Mouse (Mus musculus): ENCODE measurements around the gene Acly. TPM values are rescaled to one million over a fixed set of nuclear protein-coding genes. Genes with fewer than 3 reads are reported as not detected.

Acly gene
- 2,639 and 2,906 TPM in 2 replicates for polyA plus RNA-seq (2012; ENCODE audit: insufficient read depth, insufficient read length, missing spikeins)

DNA sequence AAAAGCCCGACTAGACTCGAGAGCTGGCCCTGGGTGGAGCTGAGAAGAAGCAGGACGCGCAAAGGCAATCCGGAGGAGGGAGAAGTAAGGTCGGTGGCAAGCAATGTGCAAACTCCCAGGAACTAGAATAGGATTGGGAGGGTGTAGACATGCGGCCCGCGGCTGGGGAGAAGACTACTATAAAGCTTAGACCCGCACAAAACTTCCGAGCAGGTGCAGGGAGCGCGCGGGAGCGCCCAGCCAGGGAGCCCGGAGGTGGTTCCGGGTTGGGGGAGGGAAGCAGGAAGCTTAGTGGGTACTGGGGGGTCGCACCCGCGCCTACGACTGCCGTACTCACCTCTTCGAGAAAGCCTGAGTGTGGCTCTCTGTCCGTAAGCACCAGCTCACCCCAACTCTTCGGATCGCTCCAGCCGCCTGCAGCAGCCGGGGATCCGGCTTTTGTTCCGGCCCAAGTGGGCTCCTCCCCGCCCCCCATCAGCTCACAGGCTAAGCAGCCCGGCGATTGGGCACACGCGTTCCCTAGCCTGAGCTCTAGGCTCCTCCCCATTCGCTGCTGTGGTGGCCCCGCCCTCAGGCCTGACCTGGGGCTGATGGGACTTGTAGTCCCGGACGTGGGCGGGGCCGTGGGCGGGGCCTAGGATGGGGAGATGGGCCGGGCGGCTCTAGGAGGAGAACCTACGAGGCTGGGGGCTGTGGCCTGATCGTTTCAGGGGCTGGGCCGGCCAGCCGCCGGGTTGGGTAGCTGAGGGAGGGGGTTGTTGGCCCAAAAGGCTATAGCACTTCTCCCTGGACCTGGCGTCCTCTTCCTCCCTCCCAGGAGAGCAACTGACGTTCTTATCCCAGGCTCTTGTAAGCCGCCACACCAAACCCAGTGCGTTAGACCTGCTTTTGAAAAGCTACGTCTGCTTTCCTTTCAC lies at the start of gene Acly:
Acly (minus strand) TSS at position 543 of the 917 bp plus-strand sequence.
- Histone ChIP-seq H3K27ac (replicated peaks; ENCODE audit: low read depth, low read length) (peak within 1 kb of the TSS; percentile 41), H3K4me3 (ENCODE audit: insufficient read depth, low read depth, low read length) (peak within 1 kb of the TSS; percentile 84), H3K4me1 (ENCODE audit: control insufficient read depth, insufficient read depth, insufficient read length, low read length) (peaks cover 18% of the 10 kb centered on the region)

DNA sequence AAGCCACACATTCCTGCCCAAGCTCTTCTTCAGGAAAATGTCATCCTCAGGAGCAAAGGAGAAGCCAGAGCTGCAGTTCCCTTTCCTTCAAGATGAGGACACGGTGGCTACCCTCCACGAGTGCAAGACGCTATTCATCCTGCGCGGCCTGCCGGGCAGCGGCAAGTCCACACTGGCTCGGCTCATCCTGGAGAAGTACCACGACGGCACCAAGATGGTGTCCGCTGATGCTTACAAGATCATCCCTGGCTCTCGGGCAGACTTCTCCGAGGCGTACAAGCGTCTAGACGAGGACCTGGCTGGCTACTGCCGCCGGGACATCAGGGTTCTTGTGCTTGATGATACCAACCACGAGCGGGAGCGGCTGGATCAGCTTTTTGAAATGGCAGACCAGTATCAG lies 48.5 kb upstream of the Acly start:
- Histone ChIP-seq H3K27ac (replicated peaks; ENCODE audit: low read depth, low read length) (no peak overlapping the region), H3K4me1 (ENCODE audit: control insufficient read depth, insufficient read depth, insufficient read length, low read length) (no peaks in the 10 kb centered on the region; the same call in 1 of the 2 replicates), H3K4me3 (ENCODE audit: insufficient read depth, low read depth, low read length) (no peak overlapping the region)

DNA sequence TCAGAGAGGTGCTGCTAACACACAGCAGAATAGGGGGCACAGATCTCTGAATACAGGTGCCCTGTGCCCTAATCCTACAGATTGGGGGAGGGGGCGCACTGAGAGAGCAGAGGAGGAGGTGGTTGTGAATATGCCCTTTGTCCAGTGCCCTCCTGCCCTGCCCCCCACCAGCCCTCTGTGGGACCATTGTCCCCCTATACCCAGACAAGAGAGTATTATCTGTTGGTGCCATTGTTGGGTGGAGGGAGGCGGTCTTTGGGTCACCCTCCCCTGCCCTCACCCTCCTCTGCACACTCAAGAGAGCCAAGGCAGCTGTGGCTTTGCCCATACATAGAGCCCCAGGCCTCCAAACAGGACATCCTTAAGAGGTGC lies 47.7 kb upstream of the Acly start:
- Histone ChIP-seq H3K4me3 (ENCODE audit: insufficient read depth, low read depth, low read length) (peak overlapping the region; percentile 96), H3K4me1 (ENCODE audit: control insufficient read depth, insufficient read depth, insufficient read length, low read length) (no peaks in the 10 kb centered on the region; the same call in 1 of the 2 replicates), H3K27ac (replicated peaks; ENCODE audit: low read depth, low read length) (no peak overlapping the region)

DNA sequence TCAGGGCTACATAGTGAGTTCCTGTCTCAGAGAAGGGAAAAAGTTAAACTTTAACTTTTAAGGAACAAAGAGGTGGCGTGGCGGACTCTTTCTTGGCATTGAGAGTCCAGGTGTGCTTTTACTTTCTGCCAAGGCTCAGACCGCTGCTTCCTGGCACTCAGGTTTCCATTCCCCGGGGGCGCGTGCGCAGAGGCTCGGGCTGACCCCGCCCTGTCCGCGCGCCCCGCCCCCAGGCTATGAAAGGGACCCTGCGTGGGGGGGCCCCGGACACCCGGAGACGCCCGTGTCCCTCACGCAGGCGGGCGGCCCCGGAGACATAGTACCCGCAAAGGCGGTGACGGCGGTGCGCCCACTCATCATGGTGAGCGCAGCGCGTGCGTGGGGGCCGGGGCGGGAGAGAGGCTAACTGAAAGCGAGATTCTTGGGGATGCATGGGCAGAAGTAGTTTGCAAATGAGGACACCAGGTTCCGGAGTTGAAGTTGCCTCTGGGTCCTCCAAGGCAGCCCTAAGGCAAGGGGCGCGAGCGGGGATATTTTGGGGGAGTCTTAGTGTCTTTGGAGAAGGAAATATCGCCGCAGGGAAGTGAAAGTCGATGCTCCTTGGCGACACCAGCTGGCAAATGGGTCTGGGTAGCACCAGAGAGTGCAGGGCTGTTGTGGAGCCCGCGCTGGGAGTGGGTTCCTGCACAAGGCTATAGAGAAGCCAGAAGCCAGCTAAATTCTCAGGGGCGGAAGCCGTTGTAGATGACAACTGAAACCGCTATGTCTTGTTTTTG lies 47.1 kb upstream of the Acly start, which contains the start of gene Cnp:
Cnp (plus strand) TSS at position 197 of the 776 bp plus-strand sequence.
- Histone ChIP-seq H3K4me3 (ENCODE audit: insufficient read depth, low read depth, low read length) (peak within 1 kb of the TSS; percentile 96), H3K27ac (replicated peaks; ENCODE audit: low read depth, low read length) (peak within 1 kb of the TSS; percentile 77), H3K4me1 (ENCODE audit: control insufficient read depth, insufficient read depth, insufficient read length, low read length) (no peaks in the 10 kb centered on the region; the same call in 1 of the 2 replicates)

DNA sequence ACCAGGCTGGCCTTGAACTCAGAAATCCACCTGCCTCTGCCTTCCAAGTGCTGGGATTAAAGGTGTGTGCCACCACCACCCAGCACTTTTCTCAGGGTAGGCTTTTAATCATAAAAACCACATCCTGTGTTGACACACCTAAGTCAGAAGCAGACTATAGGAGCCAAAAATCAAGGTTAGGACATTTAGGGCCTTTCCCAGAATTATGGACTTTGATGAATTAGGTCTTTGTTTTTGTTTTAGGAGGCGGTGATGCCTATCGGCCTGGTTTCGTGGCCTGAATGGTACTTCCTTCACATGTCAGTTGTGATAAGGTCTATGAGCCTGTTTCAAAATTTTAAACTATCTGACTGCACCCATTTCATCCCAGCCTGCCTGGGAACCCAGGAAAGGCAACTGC lies 46.4 kb upstream of the Acly start:
- no peaks in the 10 kb centered on the region; the same call in 1 of the 2 replicates for H3K4me1 ChIP-seq (ENCODE audit: control insufficient read depth, insufficient read depth, insufficient read length, low read length)
- peak overlapping the region; percentile 96 for H3K4me3 ChIP-seq (ENCODE audit: insufficient read depth, low read depth, low read length)
- peak overlapping the region; percentile 60 for H3K27ac ChIP-seq (replicated peaks; ENCODE audit: low read depth, low read length)

DNA sequence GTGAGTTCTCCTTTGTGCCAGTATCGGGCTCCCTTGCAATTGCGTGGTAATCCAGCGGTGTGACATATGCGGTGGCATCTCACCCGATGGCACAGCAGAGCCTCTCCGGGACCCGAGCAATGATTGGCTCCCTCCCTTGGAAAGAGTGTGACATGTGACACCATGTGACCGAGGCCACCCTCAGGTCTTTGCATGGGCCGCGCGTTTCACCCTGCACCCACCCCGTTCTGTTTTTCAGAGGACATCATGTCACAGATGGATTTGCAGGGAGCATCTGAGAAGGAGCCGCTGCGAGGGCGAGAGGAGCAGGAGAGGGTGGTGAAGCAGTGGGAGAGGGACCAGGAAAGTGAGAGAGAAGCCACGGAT lies 43.4 kb upstream of the Acly start:
- Histone ChIP-seq H3K4me3 (ENCODE audit: insufficient read depth, low read depth, low read length) (peak overlapping the region; percentile 42), H3K4me1 (ENCODE audit: control insufficient read depth, insufficient read depth, insufficient read length, low read length) (no peaks in the 10 kb centered on the region), H3K27ac (replicated peaks; ENCODE audit: low read depth, low read length) (0 out of 2 replicates have a peak overlapping the region, but pooled peaks have one; percentile 28)

DNA sequence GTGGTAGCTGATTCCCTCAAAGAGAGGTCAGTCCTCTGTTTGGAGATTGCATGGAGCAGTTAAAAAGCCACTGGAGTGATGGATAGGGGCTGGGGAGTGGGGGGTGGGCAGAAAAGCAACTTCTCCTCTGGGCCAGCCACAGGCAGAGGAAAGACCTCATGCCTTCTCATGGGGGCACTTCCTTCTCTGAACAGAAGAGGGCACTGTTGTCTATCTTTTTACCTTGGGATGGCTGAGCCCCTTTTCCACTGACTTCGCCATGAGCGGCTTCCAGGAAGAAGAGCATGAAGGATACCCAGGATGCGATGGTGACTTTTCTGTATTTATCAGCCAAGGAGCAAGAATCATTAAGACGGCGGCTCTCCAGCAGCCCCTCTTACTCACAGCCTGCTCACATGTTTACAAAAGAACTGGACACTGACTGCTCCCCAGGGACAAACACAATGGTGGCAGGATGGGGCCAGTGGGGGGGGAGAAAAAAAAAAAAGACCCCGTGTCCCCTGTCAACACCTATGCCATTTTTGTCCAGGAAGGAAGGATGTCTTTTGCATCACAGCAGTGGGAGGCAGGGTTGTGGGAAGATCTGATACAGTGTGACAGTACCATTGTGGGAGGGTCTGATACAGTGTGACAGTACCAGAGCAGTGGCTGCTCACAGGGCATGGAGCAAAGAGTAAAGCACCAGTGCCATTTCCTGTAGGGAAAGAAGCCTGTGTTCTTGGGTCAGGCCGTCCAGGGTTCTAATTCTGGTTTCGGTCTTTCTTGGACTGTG lies 42.8 kb upstream of the Acly start:
- Histone ChIP-seq H3K4me1 (ENCODE audit: control insufficient read depth, insufficient read depth, insufficient read length, low read length) (no peaks in the 10 kb centered on the region), H3K4me3 (ENCODE audit: insufficient read depth, low read depth, low read length) (peak overlapping the region; percentile 42), H3K27ac (replicated peaks; ENCODE audit: low read depth, low read length) (no peak overlapping the region)

DNA sequence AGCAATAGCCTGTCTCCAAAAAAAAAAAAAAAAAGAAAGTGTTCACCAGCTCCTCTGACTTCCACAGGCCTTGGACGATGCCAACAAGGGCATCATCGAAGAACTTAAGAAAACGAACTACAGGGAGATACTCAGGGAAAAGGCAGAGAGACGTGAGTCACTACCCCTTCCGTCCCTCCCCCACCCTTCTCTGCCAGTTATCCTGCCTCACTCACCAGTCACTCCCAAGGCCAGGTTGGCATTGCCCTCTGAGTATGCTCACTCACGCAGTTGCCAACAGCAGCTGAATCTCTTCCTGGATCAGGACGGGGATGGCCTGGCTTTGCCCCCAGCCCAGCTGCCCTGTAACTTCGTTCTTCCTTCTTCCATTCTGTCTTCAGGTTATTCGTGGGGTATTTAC lies 42.0 kb upstream of the Acly start:
- Histone ChIP-seq H3K27ac (replicated peaks; ENCODE audit: low read depth, low read length) (no peak overlapping the region), H3K4me1 (ENCODE audit: control insufficient read depth, insufficient read depth, insufficient read length, low read length) (no peaks in the 10 kb centered on the region), H3K4me3 (ENCODE audit: insufficient read depth, low read depth, low read length) (no peak overlapping the region)

DNA sequence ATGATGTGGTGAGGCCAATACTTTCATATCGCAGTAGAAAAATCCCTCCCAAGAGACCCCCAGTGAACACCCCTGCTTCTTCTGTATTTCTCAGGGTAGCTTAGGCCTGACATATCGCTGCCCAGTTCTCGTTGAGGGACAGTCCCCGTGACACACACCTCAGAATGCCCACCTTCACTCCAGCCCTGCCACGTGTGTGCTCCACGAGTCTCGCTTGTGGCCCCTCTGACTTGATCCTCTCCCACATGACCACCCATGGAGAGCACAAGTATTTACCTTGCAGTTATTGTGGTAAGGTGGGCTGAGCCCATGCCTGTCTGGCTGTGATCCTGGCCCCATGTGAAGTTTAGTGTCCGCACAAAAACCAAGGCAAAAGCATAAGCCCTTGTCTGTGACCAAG lies 40.9 kb upstream of the Acly start:
- H3K4me3 ChIP-seq (ENCODE audit: insufficient read depth, low read depth, low read length) = no peak overlapping the region
- H3K4me1 ChIP-seq (ENCODE audit: control insufficient read depth, insufficient read depth, insufficient read length, low read length) = no peaks in the 10 kb centered on the region
- H3K27ac ChIP-seq (replicated peaks; ENCODE audit: low read depth, low read length) = no peak overlapping the region

DNA sequence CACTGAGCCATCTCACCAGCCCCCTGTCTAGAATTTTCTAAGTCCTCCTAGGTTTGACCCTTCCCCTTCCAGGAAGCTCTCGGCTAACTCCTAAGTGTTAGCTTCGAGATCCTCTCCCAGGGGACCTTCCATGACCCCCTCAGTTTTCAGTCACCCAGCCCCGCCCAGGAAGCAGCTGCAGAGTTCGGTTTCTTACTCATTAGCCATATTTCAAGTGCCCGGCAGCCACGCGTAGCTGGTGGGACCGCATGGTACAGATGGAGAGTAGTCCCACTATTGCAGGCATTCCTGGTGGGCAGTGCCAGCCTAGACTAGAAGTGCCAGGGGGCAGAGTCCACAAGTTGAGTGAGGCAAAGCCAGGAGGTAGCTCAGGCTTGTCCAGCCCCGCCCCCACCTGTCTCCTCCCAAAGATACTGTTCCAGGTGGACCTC lies 40.0 kb upstream of the Acly start:
- Histone ChIP-seq H3K4me1 (ENCODE audit: control insufficient read depth, insufficient read depth, insufficient read length, low read length) (no peaks in the 10 kb centered on the region), H3K4me3 (ENCODE audit: insufficient read depth, low read depth, low read length) (no peak overlapping the region), H3K27ac (replicated peaks; ENCODE audit: low read depth, low read length) (no peak overlapping the region)

DNA sequence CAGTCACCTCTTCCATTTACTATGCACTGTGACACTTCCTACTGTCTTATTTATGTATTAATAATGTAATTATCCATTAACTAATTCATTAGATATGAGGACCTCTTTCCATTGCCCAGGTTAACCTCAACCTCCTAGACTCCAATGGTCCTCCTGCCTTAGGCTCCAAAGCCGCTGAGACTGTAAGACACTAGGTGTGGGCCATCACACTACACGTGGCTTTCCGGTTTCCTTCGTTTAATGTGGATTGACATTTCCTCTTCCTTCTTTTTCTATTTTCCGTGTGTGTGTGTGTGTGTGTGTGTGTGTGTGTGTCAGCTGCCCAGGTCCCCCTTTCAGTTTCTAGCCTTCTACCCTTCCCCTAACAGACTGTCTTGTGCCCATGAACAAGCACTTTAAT lies 39.4 kb upstream of the Acly start:
- no peak overlapping the region for H3K27ac ChIP-seq (replicated peaks; ENCODE audit: low read depth, low read length)
- H3K4me3 ChIP-seq (ENCODE audit: insufficient read depth, low read depth, low read length) = no peak overlapping the region
- H3K4me1 ChIP-seq (ENCODE audit: control insufficient read depth, insufficient read depth, insufficient read length, low read length) = no peaks in the 10 kb centered on the region

DNA sequence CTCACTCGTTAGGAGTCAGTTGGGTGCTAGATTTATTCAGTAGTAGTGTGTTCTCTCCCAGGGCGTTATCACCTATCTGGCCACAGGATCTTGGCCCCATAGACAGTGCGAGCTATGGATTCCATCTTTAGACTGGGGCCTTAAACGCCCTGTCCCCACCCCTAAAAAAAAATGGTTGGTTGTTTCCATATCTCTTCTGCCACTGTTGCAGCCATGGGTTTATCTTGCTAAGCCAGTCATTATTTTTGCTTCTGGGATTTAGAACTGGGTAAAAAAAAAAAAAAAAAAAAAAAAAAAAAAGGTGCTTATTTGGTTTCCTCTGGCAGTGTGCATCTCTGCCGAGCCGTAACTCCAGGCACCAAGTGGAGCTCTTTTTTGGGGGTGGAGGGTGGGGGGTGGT lies 36.9 kb upstream of the Acly start:
- no peaks in the 10 kb centered on the region for H3K4me1 ChIP-seq (ENCODE audit: control insufficient read depth, insufficient read depth, insufficient read length, low read length)
- H3K4me3 ChIP-seq (ENCODE audit: insufficient read depth, low read depth, low read length) = no peak overlapping the region
- no peak overlapping the region for H3K27ac ChIP-seq (replicated peaks; ENCODE audit: low read depth, low read length)

DNA sequence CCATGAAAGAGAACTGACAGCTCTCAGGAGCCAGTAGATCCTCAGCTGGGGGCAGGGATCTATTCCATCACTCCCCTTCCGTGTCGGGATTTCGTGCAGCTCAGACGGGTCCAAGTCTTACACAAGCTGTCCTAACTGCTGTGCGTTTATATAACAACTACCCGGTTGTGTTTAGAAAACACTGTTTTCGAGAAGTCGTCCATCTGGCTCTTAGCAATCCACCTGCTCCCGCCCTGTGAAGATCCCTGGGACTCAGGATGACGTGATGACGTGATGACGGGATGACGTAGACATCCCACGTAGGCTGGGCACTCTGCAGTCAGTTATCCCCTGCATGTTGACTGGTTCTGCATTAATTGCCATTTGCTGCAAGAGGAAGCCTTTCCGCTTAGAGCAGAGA lies 36.5 kb upstream of the Acly start:
- H3K4me3 ChIP-seq (ENCODE audit: insufficient read depth, low read depth, low read length) = no peak overlapping the region
- H3K27ac ChIP-seq (replicated peaks; ENCODE audit: low read depth, low read length) = no peak overlapping the region
- H3K4me1 ChIP-seq (ENCODE audit: control insufficient read depth, insufficient read depth, insufficient read length, low read length) = no peaks in the 10 kb centered on the region

DNA sequence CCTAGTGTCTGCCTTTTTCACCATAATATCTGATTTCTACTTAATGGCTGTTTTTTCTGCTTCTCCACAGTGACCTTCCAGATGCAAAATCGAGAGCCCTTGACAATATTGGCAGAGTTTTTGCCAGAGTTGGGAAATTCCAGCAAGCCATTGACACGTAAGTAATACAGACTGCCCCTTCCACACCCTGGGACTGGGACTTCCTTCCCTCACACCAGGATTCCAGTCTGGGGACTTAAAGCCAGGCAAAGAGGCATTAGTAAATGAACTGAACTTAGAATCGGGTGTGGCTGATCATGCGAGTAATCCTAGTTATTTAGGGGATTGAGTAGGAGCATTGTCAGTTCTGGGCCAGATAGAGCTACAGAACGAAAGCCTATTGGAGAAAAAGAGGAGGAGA lies 33.9 kb upstream of the Acly start:
- Histone ChIP-seq H3K4me3 (ENCODE audit: insufficient read depth, low read depth, low read length) (no peak overlapping the region), H3K4me1 (ENCODE audit: control insufficient read depth, insufficient read depth, insufficient read length, low read length) (no peaks in the 10 kb centered on the region), H3K27ac (replicated peaks; ENCODE audit: low read depth, low read length) (no peak overlapping the region)

DNA sequence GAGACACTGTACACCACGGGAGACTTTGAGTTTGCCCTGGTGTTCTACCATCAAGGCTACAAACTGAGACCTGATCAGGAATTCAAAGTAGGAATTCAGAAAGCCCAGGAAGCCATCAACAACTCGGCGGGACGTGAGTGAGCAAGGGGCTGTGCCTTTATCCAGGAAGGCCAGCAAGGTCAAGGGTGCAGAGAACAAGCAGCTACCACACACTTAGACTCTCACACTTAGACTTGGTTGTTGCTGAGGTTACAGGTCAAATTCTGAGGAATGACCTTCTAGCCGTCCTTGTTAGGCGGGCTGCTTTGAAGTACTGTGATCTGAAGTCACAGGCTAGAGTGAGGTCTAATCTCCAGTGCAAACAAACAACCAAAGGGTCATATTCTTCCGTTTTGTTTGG lies 31.7 kb upstream of the Acly start:
- Histone ChIP-seq H3K4me1 (ENCODE audit: control insufficient read depth, insufficient read depth, insufficient read length, low read length) (no peaks in the 10 kb centered on the region), H3K4me3 (ENCODE audit: insufficient read depth, low read depth, low read length) (no peak overlapping the region), H3K27ac (replicated peaks; ENCODE audit: low read depth, low read length) (no peak overlapping the region)

Data from brown adipose tissue, adult 24 weeks (tissue).